Mouse (Mus musculus) E14TG2a.4 (cell line): Measurements from ENCODE around the gene Degs2.

Experiments used
- H3K27me3 ChIP-seq: 2 replicates; pipeline ENCODE4 v1.6.1; 2014; ENCODE audit warnings: low read length, control low read depth; ENCODE audit not compliant: insufficient read depth
- H3K36me3 ChIP-seq: 2 replicates; pipeline ENCODE4 v1.6.1; 2014; ENCODE audit warnings: low read length, control low read depth; ENCODE audit not compliant: insufficient read depth
- H3K4me1 ChIP-seq: replicated peaks from 2 replicates; pipeline ENCODE4 v1.6.1; 2014; ENCODE audit warnings: low read depth, low read length, control low read depth
- H3K4me3 ChIP-seq: replicated peaks from 2 replicates; pipeline ENCODE4 v1.5.1; 2014; ENCODE audit warnings: mild to moderate bottlenecking, low read length
- H3K9me3 ChIP-seq: 2 replicates; pipeline ENCODE4 v1.6.1; 2014; ENCODE audit warnings: low read length, control low read depth
- CTCF ChIP-seq: conservative IDR thresholded peaks from 2 replicates; pipeline ENCODE4 v1.5.1; 2014; ENCODE audit warnings: low read length
- NANOG ChIP-seq: IDR thresholded peaks from 2 replicates; pipeline ENCODE4 v1.6.1; 2014; ENCODE audit warnings: borderline replicate concordance, low read length, mixed read lengths
- POU5F1 ChIP-seq: IDR thresholded peaks from 2 replicates; pipeline ENCODE4 v1.6.1; 2014; ENCODE audit warnings: low read length, borderline replicate concordance

Gene Degs2

DNA sequence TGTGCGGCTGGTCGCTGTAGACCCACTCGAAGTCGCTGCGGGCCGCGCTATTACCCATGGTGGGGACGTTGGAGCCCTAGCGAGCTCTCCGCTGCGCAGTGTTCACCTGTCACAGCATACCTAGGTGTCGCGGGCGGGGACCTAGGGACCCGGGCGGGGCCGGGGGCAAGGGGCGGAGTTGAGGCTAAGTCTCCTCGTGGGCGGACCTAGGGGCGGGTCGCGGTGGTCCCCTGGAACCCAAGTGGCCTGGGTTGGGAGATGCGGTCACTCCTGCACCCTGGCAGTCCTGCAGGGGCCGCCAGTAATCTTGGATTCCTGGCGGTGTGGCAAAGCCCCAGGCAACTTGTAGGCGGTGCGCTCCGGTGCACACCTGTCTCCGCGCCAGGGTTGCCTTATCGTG, at the start of gene Degs2:
Gene Degs2 (minus strand): TSS at position 131 of the 400 bp plus-strand sequence.
- peaks cover 26% of the 10 kb centered on the region for H3K4me1 ChIP-seq
- peak within 1 kb of the TSS; percentile 81 for H3K4me3 ChIP-seq
- TF ChIP-seq CTCF (no peak), POU5F1 (no peak), NANOG (no peak)
- peaks cover 55% of the 10 kb centered on the region for H3K27me3 ChIP-seq
- no peaks in the 10 kb centered on the region for H3K9me3 ChIP-seq
- no peaks in the 10 kb centered on the region for H3K36me3 ChIP-seq

DNA sequence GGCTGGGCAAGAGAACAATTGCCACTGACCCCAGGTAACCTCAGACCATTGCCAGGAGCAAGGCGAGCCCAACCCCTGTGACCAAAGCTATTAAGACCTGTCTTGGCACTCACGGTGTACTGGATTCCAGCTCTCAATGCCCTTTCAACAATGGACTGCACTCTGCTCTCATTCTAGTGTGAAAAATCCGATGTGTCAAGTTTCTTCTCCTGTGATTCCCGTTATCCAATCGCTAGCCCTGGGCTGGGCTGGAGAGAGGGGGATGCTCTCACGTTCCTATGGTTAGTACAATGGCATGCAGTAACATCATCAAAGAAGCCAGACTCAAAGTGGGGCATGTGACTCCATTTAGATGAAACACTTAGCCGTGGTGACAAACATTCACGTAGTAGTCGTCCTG, 49.7 kb upstream of the Degs2 start:
- Histone ChIP-seq H3K36me3 (no peaks in the 10 kb centered on the region), H3K4me1 (peaks cover 42% of the 10 kb centered on the region), H3K27me3 (no peaks in the 10 kb centered on the region), H3K4me3 (no peak overlapping the region), H3K9me3 (peaks cover 10% of the 10 kb centered on the region)
- TF ChIP-seq CTCF, result no peak
- no peak for TF ChIP-seq NANOG
- TF ChIP-seq POU5F1, result no peak

GRCm38 (mm10) chr12:108750226-108750625, 48.1 kb upstream of the Degs2 start:
- H3K27me3 ChIP-seq, result no peaks in the 10 kb centered on the region
- H3K4me1 ChIP-seq, result peaks cover 32% of the 10 kb centered on the region
- H3K4me3 ChIP-seq, result no peak overlapping the region
- no peaks in the 10 kb centered on the region for H3K36me3 ChIP-seq
- TF ChIP-seq CTCF (no peak), NANOG (no peak), POU5F1 (no peak)
- peaks cover 10% of the 10 kb centered on the region for H3K9me3 ChIP-seq

- TF ChIP-seq CTCF (no peak), NANOG (no peak), POU5F1 (no peak)
- H3K36me3 ChIP-seq, result no peaks in the 10 kb centered on the region
- peaks cover 4% of the 10 kb centered on the region; the same call in 1 of the 2 replicates for H3K27me3 ChIP-seq
- peaks cover 36% of the 10 kb centered on the region for H3K4me1 ChIP-seq
- H3K9me3 ChIP-seq, result peaks cover 10% of the 10 kb centered on the region
- no peak overlapping the region for H3K4me3 ChIP-seq
Measured at GRCm38 (mm10) chr12:108749454-108749853, 47.3 kb upstream of the Degs2 start.

DNA sequence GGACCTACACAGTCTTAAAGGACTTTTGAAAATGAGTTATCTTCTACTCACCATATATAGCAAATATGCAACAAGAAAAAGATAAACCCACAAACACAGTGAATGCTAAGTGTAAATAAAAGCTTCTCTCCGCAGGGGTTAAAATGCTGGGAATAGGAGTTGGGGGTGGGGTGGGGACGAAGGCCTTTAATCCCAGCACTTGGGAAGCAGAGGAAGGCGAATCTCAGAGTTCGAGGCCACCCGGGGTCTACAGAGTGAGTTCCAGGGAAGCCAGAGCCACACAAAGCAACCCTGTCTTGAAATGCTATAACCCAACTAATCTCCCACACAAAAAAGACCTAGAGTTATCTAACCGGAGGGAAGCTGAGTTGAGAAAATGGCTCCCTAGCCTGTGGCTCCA, 46.9 kb upstream of the Degs2 start:
- H3K27me3 ChIP-seq, result peaks cover 4% of the 10 kb centered on the region; the same call in 1 of the 2 replicates
- H3K9me3 ChIP-seq, result peaks cover 10% of the 10 kb centered on the region
- no peak for TF ChIP-seq NANOG
- TF ChIP-seq CTCF, result no peak
- no peak for TF ChIP-seq POU5F1
- no peak overlapping the region for H3K4me3 ChIP-seq
- H3K4me1 ChIP-seq, result peaks cover 32% of the 10 kb centered on the region
- H3K36me3 ChIP-seq, result no peaks in the 10 kb centered on the region

DNA sequence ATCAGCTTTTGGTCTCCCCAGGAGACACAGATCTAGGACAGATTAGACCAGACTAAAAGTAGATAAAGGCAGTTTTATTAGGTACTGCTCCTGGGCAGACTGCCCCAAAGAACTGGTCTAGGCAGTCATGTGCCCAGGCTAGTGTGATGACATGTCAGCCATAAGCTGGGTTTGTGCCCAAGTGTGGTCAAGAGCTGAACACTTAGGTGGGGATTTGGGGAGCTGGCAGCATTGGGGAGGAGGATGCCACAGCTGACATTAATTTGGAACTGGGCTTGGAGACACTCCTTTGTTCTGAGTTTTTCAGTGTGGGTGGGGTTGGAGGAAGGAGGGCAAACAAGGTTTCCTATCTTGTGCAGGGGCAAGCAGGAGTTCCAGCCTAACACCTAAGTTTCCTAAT, 43.9 kb upstream of the Degs2 start:
- Histone ChIP-seq H3K4me3 (no peak overlapping the region), H3K27me3 (peaks cover 4% of the 10 kb centered on the region; the same call in 1 of the 2 replicates), H3K9me3 (peaks cover 10% of the 10 kb centered on the region), H3K4me1 (peaks cover 20% of the 10 kb centered on the region), H3K36me3 (no peaks in the 10 kb centered on the region)
- no peak for TF ChIP-seq CTCF
- TF ChIP-seq NANOG, result no peak
- no peak for TF ChIP-seq POU5F1

GRCm38 (mm10) chr12:108742241-108742640, 40.1 kb upstream of the Degs2 start:
- no peak for TF ChIP-seq CTCF
- no peak for TF ChIP-seq POU5F1
- no peak for TF ChIP-seq NANOG
- Histone ChIP-seq H3K27me3 (peaks cover 4% of the 10 kb centered on the region; the same call in 1 of the 2 replicates), H3K4me3 (no peak overlapping the region), H3K9me3 (peaks cover 2% of the 10 kb centered on the region), H3K36me3 (no peaks in the 10 kb centered on the region), H3K4me1 (peaks cover 19% of the 10 kb centered on the region)

- Histone ChIP-seq H3K9me3 (no peaks in the 10 kb centered on the region), H3K27me3 (peaks cover 4% of the 10 kb centered on the region; the same call in 1 of the 2 replicates), H3K4me3 (no peak overlapping the region), H3K36me3 (no peaks in the 10 kb centered on the region), H3K4me1 (peaks cover 19% of the 10 kb centered on the region)
- no peak for TF ChIP-seq NANOG
- no peak for TF ChIP-seq CTCF
- no peak for TF ChIP-seq POU5F1
Measured at GRCm38 (mm10) chr12:108741472-108741871, 39.4 kb upstream of the Degs2 start.

DNA sequence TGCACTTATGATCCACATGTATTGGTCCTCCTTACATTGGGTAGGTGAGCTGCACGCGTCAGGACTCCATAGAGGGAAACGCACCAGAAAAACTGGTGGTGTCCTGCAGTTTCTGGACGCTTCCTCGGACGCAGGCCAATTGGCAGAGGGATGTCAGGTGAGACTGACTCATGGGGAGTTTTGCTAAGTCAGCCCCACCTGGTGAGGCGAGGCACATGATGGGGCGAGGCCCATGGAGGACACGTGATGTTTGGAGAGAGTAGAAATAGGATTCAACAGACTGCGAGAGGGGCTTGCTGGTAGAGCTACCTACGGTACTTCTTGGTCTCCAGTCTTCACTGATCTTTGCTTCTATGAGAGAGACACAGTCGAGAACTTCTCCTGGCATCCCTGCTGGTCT, 36.6 kb upstream of the Degs2 start:
- TF ChIP-seq POU5F1, result no peak
- no peak for TF ChIP-seq CTCF
- TF ChIP-seq NANOG, result no peak
- H3K9me3 ChIP-seq, result no peaks in the 10 kb centered on the region
- no peaks in the 10 kb centered on the region for H3K36me3 ChIP-seq
- no peaks in the 10 kb centered on the region for H3K27me3 ChIP-seq
- H3K4me3 ChIP-seq, result no peak overlapping the region
- peaks cover 23% of the 10 kb centered on the region for H3K4me1 ChIP-seq
